Mouse (Mus musculus) regulatory T cell (primary cell): ENCODE measurements at regions not wholly inside any gene's neighbourhood (a gene's known extent, or its start where the extent isn't known, plus 50 kb on each side); places are given as distances from the start of the nearest gene placed in this dataset.

Experiments used
- in situ Hi-C: fragments of 300-600 bp; cut with MboI, MseI; formaldehyde crosslinking; loops from one replicate; pipeline ENCODE4 v1.15.1; 2025; ENCODE audit warnings: high pct_unique_total_duplicates

DNA sequence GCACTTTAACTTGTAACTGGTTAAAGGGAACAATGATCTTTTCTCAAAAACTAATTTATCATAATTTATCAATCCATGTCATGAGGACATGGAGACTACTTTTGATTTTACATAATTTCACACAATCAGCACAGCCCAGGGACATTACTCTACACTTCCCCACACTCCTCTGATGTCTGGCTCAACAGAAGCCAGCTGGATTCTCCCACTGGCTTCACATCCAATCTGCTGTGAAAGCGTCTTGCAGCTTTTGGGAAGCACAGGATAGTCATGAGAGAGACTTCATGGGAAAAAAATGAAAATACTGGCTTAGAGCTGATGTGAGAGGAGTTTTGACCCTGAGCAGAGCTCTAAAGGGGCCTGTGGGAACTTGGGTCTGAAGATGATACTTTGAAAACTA, 61.7 kb upstream of the Hrasls start:
- in situ Hi-C loops, result loop anchor here (10.0 kb wide), 1 partner anchor 553 kb away; no protein-coding TSS in a partner anchor

- in situ Hi-C loops, result no loop called here
Measured at GRCm38 (mm10) chr16:29119217-29119616, 90.3 kb upstream of the Hrasls start.

GRCm38 (mm10) chr16:29096791-29097190, 112.7 kb upstream of the Hrasls start:
- in situ Hi-C loops, result no loop called here

- in situ Hi-C loops, result no loop called here
Measured at GRCm38 (mm10) chr16:29065961-29066360, 136.5 kb upstream of the Mb21d2 start.

DNA sequence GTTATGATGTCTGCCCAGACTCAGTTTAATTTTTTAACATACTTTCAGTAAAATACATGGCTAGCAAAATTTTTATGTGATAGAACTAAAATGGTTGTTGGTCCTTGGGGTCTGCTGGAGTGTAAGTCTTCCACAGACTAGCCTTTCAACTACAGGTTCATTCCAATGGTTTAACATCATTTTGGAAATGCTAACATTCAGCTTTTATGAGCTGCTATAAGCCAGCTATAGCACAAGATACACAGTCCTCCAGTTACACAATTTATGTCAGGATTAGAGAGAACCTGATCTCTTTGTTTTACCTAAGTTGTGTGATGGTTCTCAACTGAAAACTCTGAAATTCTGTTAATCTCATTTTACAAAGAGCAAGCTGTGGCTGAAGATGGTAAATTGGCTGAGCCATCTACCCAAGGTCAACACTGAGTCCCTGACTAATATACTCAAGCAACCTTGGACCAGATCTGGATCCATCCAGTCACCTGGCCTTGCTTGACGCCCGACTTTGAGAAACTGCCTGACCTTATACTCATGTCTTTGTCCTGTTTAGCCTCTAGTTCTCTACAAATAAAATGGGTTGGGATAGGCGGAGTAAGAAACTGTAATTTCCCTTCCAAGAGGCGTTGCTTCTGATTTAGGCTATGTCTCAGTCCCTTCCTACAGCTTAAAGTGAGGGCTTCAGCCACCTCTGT, 135.8 kb upstream of the Mb21d2 start:
- in situ Hi-C loops, result no loop called here

DNA sequence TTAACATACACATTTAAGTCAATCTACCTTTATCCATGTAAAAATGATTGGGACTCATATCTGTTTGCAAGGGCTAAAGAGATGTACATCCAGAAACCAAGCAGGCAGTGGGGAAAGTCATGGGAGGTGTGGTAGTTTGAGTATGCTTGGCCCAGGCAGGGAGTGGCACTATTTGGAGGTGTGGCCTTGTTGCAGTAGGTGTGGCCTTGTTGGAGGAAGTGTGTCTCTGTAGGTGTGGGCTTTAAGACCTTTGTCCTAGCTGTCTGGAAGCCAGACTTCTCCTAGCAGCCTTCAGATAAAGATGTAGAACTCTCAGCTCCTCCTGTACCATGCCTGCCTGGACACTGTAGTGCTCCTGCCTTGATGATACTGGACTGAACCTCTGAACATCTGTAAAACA, 133.9 kb upstream of the Mb21d2 start:
- in situ Hi-C loops, result no loop called here

- in situ Hi-C loops, result no loop called here
Measured at GRCm38 (mm10) chr16:29057076-29057475, 127.6 kb upstream of the Mb21d2 start.

DNA sequence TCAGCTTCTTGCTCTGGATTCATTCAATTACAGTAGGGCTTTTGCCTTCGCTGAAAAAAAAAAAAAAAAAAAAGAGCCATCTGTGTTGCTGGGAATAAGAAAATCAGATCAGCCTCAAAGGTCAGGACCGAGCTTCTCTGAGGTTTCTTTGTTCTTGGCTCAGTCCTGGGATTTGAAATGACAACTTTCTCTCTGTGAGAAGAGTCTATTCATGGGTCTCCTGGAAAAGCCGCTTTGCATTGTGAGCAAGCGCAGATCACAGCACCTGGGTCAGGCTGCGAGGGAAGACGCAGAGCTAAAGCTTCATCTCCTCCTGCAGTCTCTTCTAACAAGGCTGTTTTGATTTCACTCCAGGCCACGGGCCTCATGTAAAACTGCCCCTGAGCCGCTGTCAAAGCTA, 125.0 kb upstream of the Mb21d2 start:
- in situ Hi-C loops, result no loop called here

DNA sequence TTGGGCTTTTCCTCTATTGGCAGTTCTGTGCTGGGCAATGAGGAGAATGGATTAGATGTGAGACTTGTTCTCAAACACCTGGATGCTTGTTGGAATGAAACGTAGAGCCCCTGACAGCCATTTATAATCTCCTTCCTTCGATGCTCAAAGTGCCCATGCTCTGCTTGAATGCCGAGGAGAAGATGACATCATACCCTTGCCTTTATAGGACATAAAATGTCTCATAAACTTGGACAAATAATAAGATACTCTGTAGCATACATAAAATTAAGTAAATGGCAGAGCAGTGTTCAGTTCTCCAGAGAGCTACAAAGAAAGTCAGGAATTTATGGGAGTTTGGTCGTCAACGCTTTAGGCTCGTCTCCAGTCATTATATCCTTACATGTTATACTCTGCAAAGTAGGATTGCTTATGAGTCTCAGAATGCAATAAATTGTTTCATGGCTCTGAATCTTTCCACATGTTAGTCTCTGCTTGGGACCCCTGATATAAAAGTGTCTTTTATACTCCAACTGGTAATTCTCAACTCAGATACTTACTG, 117.0 kb upstream of the Mb21d2 start:
- in situ Hi-C loops, result no loop called here

GRCm38 (mm10) chr16:29035523-29035922, 106.0 kb upstream of the Mb21d2 start:
- in situ Hi-C loops, result no loop called here

DNA sequence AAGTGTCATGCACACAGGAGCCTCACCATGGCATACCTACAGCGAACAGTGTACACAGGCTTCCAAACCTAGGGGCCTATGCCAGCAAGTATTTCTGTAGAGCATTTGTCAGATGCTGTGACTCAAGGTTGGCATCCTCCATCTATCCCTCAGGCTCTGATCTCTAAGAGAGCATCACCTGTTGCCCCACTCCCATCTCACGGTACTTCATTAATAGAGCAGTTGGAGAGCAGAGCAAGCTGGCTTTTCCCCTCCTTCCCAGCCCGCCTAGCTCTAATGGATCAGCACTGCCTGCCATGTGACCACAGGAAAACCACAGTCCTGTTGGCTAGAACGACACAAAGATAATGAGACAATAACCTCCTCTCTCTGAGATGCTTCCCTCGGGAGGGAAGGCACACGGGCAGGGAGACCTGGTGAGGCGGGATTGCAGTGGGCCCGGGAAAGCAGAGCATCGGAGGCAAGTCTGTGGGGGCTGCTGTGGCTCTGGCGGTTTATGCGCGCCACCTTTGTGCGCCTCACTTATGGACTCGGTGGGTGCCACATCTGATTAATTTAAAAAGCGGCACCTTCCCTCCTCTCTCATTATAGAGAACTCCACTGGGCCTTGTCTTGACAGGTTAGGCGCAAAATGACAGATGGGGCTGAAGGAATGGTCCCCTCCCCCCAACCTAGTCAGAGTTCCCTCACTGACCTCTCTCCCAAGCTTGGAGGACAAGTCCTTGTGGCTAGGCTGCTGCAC, 104.8 kb upstream of the Mb21d2 start:
- in situ Hi-C loops, result no loop called here

GRCm38 (mm10) chr16:29033357-29033756, 103.9 kb upstream of the Mb21d2 start:
- in situ Hi-C loops, result no loop called here

- in situ Hi-C loops, result no loop called here
Measured at GRCm38 (mm10) chr16:29027856-29028255, 98.4 kb upstream of the Mb21d2 start.

GRCm38 (mm10) chr16:29001249-29001648, 71.8 kb upstream of the Mb21d2 start:
- in situ Hi-C loops, result no loop called here

DNA sequence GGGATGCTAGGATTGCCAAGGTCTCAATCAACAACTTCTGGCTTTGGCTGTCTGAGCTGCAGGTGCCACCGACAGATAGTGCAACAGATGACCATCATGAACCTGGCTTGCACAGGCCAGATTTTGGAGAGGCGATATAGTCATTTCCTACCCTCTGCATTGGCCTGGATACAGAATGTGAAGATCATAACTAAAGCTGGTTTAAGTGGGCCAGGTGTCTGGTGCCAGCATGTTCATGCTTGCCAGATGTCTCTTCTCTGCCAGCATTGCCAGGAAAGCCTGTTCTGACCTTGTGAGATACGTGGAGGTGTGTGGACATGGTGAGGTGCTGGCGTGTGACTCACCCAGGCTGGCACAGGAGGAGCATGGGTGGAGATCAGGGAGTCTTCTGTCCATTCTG, 70.2 kb upstream of the Mb21d2 start:
- in situ Hi-C loops, result loop anchor here (25.0 kb wide), 1 partner anchor 887 kb away; no protein-coding TSS in a partner anchor

GRCm38 (mm10) chr16:28996629-28997028, 67.2 kb upstream of the Mb21d2 start:
- in situ Hi-C loops, result loop anchor here (25.0 kb wide), 1 partner anchor 884 kb away; no protein-coding TSS in a partner anchor

DNA sequence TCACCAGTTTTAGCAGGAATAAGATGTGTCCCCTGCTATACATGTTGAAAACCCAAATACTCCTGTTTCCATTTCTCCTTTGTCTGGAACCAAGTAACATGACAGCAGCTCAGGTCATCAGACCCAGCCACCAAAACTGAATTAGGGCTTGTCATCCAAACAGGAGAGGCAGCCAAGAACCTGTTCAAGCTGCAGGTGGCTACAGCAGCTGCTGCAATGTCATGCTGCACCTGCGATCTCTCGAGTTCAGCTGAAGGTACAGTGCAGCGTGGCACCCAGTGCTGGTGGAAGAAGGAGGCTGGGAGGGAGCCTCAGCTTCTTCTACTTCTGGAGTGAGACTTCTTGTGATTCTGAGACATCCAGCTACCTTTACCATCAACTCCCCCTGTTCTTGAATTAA, 61.2 kb upstream of the Mb21d2 start:
- in situ Hi-C loops, result loop anchor here (25.0 kb wide), 1 partner anchor 878 kb away; no protein-coding TSS in a partner anchor

- in situ Hi-C loops, result loop anchor here (25.0 kb wide), 1 partner anchor 873 kb away; no protein-coding TSS in a partner anchor
Measured at GRCm38 (mm10) chr16:28984931-28985330, 55.5 kb upstream of the Mb21d2 start.

GRCm38 (mm10) chr16:28982901-28983300, 53.4 kb upstream of the Mb21d2 start:
- in situ Hi-C loops, result loop anchor here (25.0 kb wide), 1 partner anchor 871 kb away; no protein-coding TSS in a partner anchor
